Mouse (Mus musculus) cerebellum, adult 11-12 months (tissue): ENCODE results near the gene Kif21a.

Experiments used
- DNase-seq: peaks from one replicate; pipeline ENCODE4 v3.0.0; 2022

The Kif21a gene

DNA sequence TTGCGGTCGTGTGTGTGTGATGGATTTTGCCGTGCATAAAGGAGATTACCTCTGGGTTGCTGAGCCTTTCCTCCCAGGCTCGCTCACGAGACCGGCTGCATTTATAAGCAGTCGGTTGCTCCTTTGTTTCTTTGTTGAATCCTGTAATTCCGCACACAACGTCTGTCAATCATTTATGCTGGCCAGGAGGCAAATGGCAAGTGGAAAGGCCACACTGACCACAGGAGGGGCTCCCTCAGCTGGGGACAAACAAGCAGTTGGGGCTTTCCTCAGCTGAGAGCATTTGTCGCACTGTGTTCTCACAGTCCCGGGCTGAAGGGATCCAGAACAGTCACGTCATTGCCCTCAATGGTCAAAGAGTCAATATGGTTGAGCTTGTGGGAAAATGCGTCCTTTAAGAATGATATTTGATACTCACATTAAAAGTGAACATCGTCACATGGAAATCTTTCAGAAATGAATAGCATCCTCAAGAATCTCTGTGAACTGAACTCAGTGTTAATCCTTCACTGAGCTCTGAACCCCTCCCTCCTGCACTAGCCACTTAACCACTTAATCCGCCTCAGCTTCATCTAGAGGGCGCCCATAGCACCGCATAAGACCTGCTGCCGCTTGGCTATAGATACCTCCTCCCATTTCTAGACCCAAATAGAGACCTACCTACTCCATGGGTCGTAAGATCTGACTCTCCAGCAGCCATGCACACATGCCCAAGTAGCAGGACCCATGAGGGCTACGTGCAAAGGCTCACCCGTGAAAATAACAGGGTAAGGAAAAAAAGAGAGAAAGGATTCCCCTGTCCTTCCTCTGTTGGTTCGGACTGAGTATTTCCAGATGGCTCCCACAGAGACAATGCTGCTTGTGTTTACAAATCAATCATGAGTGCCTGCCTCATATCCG is 32.2 kb downstream of the Kif21a start:
- no peak for DNase-seq

DNA sequence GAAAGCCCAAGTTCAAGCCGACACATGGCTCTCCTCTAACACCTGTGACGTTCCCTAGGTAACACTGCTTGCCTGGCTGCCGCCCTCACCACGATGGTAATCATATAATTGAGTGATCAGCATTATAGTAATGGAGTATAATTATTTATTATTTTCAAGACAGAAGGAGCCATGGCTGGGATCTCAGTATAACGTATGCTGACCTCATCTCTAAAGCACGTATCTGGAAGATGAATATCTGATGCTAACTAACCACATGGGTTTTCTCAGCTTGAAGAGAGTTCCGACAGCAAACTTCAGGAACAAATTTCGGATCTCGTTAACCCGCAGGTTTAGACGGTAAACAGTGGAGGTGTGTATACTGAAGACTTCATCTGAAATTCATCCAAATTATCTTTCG is 33.4 kb downstream of the Kif21a start:
- DNase-seq = no peak

DNA sequence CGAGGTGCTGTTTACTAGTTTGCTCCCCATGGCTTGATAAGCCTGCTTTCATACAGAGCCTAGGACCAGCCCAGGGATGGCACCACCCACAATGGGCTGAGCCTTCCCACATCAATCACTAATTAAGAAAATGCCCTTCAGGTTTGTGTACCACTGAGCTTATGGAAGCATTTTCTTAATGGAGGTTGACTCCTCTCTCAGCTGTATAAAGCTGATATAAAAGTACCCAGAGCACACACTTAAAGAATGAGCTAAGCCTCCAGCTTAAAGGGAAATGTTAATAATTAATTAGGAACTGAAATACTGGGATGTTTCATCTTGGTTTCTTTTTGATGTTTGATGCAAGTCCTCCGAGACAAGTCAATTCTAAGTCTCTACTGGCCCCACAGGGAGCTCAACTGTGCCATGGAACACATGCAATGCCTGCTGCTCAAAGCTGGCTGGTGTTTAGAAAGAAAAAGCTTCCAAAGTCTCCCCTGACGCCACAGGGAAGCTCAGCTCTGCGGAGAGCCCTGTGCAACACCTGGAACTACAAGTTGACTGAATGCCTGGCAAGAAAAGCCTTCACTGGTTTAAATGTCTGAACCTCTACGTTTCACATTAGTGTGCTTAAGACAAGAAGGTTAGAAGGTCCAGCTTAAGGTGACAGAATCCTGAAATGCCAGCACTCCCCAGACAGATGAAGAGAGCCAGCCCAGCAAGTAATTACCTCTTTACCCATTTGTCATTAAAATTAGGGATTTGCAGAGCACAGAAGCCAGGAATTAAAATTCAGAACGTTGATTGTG is 36.8 kb downstream of the Kif21a start:
- DNase-seq = no peak

DNA sequence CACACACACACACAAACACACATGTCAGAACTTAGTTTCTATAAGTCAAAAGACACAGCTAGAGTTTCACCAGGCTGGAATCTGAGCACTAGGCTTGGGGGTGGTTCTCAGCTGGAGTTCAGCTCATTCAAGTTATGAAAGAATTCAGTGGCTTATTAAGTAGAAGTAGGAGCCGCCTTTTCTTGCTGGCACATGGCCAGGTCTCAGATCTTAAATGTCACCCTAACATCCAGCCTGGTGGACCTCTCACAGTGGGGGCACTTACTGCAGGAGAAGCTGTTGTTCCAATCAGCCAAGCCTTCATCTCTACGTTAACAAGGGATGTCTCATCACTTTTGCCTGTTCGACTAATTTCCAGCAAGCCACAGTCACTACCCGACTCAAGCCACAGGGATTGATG is 39.5 kb downstream of the Kif21a start:
- DNase-seq = no peak

DNA sequence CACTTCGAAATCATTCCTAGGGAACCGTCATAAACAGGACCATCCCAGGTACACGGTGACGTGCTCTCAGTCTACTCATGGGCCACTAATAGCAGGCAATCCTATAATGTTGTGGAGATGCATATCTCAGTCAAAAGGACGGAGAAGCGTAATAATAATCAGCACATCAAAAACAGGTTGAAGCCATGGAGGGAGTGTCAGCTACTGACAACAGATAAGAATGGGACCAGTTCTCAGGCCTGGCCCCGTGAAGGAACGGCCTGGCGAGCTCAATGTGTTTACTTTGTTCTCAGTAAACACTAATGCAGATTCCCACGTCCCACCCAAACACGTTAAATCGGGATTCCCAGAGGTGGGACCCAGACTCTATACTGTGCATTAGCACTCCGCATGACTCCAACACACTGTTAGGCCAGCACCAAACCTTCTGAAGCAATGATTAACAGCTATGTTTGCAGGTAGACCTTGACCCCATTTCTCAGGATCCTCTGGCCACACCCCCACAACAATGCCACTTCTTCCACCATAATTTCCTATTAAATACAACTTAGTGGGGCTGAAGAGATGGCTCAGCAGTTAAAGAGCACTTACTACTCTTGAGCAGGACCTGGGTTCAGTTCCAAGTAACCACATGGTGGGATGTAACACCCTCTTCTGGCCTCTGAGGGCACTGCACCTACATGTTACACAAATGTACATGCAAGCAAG is 42.5 kb downstream of the Kif21a start:
- DNase-seq = no peak

DNA sequence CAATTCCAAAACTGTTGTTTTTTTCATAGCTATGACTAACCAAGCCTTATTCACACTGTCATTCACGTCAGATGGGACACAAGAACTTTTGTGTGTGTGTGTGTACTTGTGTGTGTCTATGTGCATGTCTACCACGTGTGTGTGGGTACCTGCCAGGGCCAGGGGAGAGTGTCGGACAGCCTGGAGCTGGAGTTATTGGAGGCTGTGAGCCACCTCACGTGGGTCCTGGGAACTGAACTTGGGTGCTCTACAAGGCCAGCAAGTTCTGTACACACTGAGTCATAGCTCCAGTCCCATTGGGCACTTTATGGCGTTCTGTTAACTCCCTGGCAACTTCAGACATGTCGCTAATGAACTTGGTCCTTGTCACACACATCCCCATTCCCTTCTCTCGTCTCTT is 45.0 kb downstream of the Kif21a start:
- DNase-seq = no peak

DNA sequence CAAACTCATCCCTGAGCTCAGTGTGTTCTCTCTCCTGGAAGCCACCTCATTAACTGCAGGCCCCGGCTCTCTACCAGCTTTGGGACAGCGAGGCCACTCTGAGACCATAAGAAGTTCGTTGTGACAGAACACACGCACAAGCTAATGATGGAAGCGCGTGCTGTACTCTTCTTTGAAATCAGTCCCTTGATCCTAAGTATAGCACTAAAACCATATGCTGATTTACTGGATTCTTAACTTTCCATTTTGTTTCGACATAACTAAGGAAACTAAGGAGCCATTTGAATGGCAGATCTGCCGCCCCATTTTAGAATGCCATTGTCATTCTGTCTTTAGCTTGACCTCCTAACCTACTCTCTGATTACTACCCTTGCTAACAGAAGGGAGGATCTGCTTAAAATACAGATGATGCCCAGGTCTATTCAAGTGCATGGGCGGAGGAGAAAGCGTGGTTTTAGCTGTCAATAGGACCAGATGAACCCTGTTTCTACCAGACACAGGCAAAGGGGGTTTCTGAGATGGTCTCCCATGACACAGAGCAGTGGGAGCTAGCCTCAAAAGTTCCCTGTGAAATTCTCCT is 48.6 kb downstream of the Kif21a start:
- no peak for DNase-seq

DNA sequence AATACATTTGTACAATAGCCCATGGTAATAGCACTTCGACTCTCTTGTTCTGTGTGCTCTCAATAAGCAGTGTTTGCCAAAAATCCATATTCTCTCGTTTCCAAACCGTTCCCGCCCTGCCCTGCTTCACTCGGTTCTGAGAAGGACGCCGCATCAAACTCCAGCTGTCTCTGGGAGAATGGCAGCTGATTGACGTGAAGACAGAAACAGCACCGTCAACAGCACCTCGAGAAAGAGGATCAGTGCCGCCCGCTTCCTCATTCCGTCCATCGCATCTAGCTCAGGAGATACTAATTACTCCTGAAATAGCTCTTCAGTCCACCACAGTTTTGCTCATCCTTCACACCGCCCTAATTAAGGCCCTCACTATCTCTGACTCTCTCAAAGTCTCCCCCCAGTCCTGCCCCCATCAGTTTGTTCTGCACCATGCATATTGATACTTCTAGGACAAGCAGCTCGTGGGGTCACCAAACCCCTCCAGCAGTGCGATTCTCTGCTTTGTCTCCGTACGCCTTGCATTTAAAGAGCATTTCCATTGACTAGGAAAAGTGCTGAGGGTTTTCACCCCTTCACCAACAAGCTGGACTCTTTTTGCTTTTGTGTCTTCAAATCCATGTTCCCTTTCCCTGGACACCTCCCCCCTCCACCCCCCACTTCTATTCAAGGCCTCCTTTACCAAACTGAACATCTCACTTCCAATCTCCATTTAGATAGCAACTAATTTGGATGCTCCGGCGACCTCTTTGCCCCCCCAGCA is 49.3 kb downstream of the Kif21a start:
- no peak for DNase-seq

DNA sequence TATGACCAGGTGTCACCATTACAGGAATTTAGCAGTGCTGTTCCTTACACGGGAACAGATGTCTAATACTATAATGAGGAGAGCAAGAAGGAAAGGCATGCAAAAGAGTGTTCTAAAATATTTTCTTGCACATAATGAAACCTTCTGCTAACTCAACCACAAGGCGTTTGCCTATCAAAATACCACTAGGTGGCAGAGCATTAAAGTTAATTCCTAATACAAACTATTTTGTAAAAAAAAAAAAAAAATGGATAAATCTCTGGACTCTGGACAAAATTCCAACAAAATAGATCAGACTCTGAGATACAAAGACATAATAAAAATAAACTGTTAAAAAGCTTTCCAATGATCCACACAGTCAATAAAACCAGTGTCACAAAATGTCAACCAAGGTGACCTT is 56.9 kb downstream of the Kif21a start:
- no peak for DNase-seq

DNA sequence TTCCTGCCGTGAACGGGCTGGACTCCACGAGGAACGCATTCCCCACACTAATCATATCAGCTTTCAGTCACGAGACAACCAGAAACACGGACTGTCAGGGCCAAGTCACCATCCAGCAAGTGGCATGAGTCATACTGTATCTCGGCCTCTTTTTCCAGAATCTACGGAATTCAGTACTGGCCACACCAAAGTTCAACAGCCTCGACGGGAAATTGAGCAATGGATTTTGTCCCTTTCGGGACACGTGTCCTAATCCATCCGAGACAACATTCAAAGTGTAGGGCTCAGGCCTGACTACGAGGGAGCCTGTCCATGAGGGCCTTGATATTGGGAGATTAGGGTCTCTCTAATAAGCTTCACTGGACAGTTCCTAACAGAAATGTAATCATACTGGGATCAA is 57.4 kb downstream of the Kif21a start:
- no peak for DNase-seq

DNA sequence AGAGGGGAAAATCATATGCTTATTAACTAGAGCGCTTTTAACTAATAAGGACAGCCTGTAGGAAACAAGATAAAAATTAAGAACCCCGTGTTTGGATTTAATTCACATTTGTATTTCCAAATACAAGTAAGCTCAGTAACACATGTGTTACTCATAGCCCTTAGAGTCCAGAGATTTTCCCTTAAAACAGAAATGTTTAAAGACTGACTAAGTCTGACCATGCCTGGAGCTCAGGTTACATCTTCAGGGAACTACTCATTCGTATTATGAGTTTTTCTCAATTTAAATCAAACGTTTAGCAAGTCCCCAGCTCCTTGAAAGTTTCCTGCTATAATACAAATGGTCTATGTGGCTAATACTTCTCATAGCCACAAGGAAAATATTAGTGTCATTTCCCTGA is 57.9 kb downstream of the Kif21a start:
- no peak for DNase-seq

DNA sequence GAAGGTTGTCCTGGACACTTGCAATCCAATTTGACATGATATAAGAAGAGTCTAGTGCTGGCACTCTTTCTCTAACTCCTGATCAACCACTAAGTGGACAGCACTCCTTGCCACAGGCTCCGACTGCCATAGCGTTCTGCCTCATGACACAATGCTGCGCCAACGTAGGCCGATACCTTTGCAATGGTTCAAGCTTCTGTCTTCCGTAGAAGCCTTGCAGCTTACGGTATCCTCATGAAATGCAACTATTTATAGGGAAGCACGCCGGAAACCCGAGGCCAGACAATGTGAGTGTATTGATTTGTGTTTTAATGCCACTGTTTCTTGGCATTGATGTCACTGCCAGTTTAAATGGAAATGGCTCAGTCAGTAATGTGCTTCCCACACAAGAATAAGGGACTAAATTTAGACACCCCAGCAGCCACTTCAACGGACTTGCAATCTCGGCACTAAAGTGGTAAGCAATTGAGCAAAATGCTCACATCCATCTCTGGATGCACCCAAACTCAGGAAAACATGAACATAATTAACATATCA is 62.0 kb downstream of the Kif21a start:
- no peak for DNase-seq

DNA sequence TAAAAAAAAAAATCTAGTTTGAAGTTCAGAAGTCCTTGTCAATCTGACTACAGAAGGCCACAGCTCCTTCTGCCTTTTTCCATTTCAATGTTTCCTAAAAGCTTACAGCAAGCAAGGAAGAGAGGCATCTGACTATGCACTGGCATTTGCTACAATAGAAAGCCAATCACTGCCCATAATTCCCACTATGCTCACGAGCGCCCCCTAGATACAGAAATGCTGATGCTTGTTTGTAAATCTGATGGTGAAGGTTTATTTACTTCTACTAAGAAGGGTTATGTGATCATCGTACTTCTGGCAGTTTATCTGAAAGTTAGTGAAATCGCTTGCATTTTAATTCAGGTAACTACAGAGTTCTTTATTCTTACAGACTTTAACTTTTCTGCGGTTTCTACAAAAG is 73.8 kb downstream of the Kif21a start:
- DNase-seq = no peak

DNA sequence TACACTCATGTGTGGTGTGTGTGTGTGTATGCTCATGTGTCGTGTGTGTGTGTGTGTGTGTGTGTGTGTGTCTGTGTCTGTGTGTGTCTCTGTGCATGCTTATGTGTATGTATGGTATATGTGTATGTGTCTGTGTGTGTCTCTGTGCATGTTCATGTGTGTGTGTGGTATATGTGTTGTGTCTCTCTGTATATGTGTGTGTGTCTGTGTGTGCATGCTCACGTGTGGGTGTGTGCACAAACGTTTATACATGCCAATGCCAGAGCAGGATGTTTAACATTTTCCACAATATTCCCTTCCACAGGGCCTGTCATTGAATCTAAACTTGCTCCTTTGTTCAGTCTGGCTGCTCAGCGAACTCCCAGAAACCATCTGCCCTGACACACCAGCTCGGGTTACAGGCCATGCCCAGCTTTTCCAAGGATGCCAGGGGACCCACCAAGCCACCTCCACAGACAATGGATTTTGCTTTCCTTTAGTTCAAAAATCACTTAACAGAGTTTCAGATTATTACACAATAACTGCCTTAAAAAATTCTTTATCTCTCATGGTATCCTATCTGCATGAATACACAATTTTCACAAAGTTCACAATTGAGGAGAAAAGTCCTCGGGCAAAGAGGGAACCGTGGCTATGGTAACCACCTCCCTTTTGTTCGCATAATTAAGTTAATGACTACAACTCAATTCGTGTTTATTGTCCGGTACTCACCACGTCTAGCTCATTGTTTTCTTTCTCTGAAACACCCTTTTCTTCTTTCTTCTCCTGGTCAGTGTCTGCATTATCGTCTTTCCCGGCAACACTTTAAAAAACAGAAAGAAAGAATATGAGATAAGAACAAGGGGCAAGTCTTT is 77.6 kb downstream of the Kif21a start:
- DNase-seq = no peak

DNA sequence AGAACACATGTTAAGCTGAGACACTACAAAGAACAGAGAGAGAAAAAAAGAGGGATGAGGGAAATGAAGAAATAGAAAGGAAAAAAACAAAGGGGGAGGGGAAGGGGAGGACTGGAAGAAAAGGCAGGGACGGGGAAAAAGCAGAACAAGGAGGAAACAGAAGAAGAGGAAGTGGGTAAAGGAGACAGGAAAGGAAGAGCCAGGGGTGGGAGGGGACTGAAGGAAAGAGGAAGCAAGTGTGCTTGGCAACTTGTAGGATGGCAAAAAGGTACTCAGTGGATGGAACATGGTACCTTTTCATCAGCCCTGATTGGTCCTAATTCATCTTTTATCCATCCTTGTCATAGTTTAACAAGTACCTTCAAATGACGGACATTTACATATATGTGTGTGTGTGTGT is 86.4 kb downstream of the Kif21a start:
- DNase-seq = no peak

DNA sequence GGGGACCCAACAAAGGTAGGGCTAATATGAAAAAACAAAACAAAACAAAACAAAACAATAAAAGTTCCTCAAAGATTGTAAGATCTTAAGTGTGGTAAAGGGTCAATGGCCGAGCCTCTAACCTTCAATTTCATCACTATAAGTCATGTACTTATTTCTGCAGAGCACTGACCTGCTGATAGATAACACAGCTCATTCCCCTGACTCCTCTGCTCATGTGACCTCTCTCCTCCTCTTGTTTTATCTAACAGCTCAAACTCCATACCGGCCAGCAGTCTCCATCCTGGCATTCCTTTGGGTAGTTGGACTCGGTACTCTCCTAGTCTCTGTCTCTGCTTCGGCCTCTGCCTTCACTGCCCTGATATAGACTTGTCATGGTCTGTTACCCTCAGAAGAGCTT is 87.2 kb downstream of the Kif21a start:
- no peak for DNase-seq

DNA sequence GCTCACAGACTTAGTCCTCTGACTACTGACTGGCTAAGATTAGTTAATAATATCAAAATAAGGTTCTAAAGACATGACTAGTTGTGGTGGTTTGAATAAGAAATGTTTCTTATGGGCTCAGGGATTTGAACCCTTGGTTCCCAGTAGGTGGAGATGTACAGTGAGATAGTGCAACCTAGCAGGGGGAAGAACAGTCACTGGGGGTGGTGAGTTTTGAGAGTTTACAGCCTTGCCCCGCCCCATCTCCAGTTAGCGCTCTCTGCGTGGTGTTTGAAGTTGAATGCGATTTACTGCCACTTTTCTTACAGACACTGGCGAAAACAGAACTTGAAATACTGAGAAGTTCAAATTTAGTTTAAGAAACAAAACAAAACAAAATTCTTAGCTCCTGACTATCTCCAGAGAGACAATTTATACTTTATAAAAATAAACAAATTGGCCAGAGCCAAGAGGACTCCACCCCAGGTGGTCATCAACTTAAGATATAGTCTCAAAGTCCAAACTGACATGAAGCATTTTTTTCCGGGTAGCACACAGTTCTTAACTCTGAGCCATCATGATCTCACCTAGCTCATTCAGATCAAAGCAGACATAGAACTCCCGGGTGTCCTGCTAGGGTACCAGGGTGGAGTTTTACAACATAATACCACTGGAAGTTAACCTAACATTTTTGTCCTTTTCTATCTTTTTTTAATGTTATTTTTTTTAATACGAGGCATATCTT is 88.8 kb downstream of the Kif21a start:
- no peak for DNase-seq

DNA sequence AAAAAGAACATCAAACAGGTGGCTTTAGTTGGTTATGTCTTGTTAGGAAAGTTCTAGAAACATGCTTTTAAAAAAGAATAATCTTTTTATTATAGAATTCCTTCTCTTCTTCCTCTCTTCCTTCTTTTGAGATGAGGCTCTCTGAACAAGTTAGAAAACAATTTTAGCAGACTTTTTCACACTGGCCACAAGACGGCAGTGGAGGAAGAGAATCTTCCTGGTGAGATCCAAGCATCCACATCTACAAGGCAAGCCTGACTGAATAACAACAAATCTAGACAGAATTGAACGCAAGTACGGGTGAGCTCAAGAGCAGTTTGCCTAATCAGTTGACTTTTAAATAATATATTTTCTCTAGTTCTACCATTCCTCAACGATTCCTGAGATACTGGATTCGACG is 98.4 kb downstream of the Kif21a start:
- DNase-seq = no peak

DNA sequence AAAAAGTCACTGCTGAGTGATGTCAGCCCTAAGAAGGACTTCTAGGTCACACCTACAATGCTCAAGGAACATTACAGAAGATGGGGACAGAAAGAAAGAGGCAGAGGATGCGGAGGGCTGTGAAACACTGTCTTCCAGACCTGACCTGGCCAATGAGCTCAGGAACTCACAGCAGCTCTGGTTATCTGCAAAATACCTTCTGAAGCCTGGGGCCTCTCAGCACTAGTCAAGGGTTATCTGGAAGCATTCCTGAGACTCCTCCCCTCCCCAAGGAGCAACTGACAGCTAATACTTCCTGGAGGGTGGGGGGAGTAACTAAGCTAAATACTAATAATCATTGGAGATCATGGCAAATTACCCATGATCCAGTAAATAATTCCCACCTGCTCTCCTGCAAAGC is 111.3 kb downstream of the Kif21a start:
- DNase-seq = no peak

DNA sequence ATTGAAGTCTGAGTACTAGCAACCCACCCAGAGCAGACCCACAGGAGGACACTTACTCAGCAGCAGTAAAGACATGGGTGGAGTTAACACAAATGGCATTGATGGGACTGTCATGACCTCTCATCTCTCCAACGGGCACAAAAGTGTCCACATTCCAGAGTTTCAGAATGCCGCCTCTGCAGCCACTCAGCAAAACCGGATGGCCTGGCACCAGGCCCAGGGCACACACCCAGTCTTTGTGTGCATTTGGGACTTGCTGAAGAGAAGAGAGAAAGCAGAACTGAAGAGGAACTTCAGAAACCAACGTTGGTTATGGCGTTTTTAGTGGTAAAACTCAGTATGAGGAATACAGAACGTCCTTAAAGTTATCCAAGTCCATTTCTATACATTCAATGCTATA is 114.2 kb downstream of the Kif21a start:
- DNase-seq = no peak

DNA sequence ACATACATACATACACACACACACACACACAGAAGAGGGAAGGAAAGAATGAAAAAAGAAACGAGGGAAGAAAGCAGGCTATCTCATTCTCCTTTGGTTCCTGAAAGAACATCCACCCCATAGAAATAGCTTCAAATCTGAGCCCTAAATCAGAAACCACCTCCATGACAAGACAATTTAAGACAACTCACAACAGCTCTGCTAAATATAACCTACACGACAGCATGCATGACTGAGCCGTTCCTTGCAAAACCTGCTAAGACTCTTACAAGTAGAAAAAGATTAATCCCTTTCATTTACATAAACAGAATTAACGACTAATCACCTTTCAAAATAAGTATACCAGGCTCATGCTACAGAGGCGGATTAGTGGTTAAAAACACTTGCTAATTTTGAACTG is 118.3 kb downstream of the Kif21a start:
- no peak for DNase-seq
